Mouse (Mus musculus): ENCODE measurements around the gene Cacna1h. TPM values are rescaled to one million over a fixed set of nuclear protein-coding genes. Genes with fewer than 3 reads are reported as not detected.

Cacna1h gene
- polyA plus RNA-seq (2014; fragmentation: Nextera tagmentation; extraction: Ambion mirVana) = 5.5 TPM in 2 replicates

GRCm38 (mm10) chr17:25433617-25434606 lies at the start of gene Cacna1h:
Gene Cacna1h (minus strand): TSS chr17:25433783.
- Histone ChIP-seq H3K27me3 (ENCODE audit: control insufficient read depth, insufficient read depth, low read length) (peaks cover 15% of the 10 kb centered on the region), H3K36me3 (ENCODE audit: control insufficient read depth, insufficient read depth, low read length) (no peaks in the 10 kb centered on the region), H3K27ac (replicated peaks; ENCODE audit: low read depth, low read length) (peak within 1 kb of the TSS; percentile 87), H3K4me3 (ENCODE audit: low read depth, low read length) (peak within 1 kb of the TSS; percentile 80), H3K4me1 (ENCODE audit: control insufficient read depth, insufficient read depth, low read length) (peaks cover 32% of the 10 kb centered on the region), H3K9me3 (ENCODE audit: control insufficient read depth, low read length) (no peaks in the 10 kb centered on the region), H3K4me2 (ENCODE audit: low read depth, severe bottlenecking) (peak within 1 kb of the TSS; percentile 97), H3K9ac (ENCODE audit: low read length) (peak within 1 kb of the TSS; percentile 77)
- ATAC-seq (ENCODE audit: insufficient number of reproducible peaks, low FRiP score, low TSS enrichment, low read depth) = peak; percentile 91
- peak; percentile 93 for DNase-seq (ENCODE audit: low spot score)
- under 1% methylated on average over 87 of the region's 103 CpGs for WGBS

GRCm38 (mm10) chr17:25482092-25482491 lies 48.5 kb upstream of the Cacna1h start:
- 0 out of 2 replicates have a peak, but pooled peaks cover 3% of the 10 kb centered on the region for H3K27me3 ChIP-seq (ENCODE audit: control insufficient read depth, insufficient read depth, low read length)
- no peak overlapping the region for H3K27ac ChIP-seq (replicated peaks; ENCODE audit: low read depth, low read length)
- no peak overlapping the region for H3K4me2 ChIP-seq (ENCODE audit: low read depth, severe bottlenecking)
- ATAC-seq (ENCODE audit: insufficient number of reproducible peaks, low FRiP score, low TSS enrichment, low read depth) = no peak
- H3K4me1 ChIP-seq (ENCODE audit: control insufficient read depth, insufficient read depth, low read length) = peaks cover 2% of the 10 kb centered on the region; the same call in 1 of the 2 replicates
- no peak for DNase-seq (ENCODE audit: low spot score)
- no peak overlapping the region for H3K4me3 ChIP-seq (ENCODE audit: low read depth, low read length)
- H3K9ac ChIP-seq (ENCODE audit: low read length) = no peak overlapping the region
- WGBS = 83% methylated on average over 6 of the region's 6 CpGs
- no peaks in the 10 kb centered on the region for H3K9me3 ChIP-seq (ENCODE audit: control insufficient read depth, low read length)
- H3K36me3 ChIP-seq (ENCODE audit: control insufficient read depth, insufficient read depth, low read length) = no peaks in the 10 kb centered on the region

GRCm38 (mm10) chr17:25480820-25481219 lies 47.2 kb upstream of the Cacna1h start:
- no peak overlapping the region for H3K4me3 ChIP-seq (ENCODE audit: low read depth, low read length)
- no peaks in the 10 kb centered on the region for H3K9me3 ChIP-seq (ENCODE audit: control insufficient read depth, low read length)
- H3K27me3 ChIP-seq (ENCODE audit: control insufficient read depth, insufficient read depth, low read length) = 0 out of 2 replicates have a peak, but pooled peaks cover 3% of the 10 kb centered on the region
- DNase-seq (ENCODE audit: low spot score) (no peak), ATAC-seq (ENCODE audit: insufficient number of reproducible peaks, low FRiP score, low TSS enrichment, low read depth) (no peak)
- no peak overlapping the region for H3K9ac ChIP-seq (ENCODE audit: low read length)
- no peak overlapping the region for H3K4me2 ChIP-seq (ENCODE audit: low read depth, severe bottlenecking)
- H3K4me1 ChIP-seq (ENCODE audit: control insufficient read depth, insufficient read depth, low read length) = peaks cover 2% of the 10 kb centered on the region; the same call in 1 of the 2 replicates
- no peaks in the 10 kb centered on the region for H3K36me3 ChIP-seq (ENCODE audit: control insufficient read depth, insufficient read depth, low read length)
- no peak overlapping the region for H3K27ac ChIP-seq (replicated peaks; ENCODE audit: low read depth, low read length)
- 52% methylated on average over 4 of the region's 4 CpGs for WGBS

GRCm38 (mm10) chr17:25480152-25480551 lies 46.6 kb upstream of the Cacna1h start:
- Histone ChIP-seq H3K9me3 (ENCODE audit: control insufficient read depth, low read length) (no peaks in the 10 kb centered on the region), H3K4me2 (ENCODE audit: low read depth, severe bottlenecking) (no peak overlapping the region), H3K27ac (replicated peaks; ENCODE audit: low read depth, low read length) (no peak overlapping the region), H3K4me1 (ENCODE audit: control insufficient read depth, insufficient read depth, low read length) (peaks cover 2% of the 10 kb centered on the region; the same call in 1 of the 2 replicates), H3K9ac (ENCODE audit: low read length) (no peak overlapping the region), H3K36me3 (ENCODE audit: control insufficient read depth, insufficient read depth, low read length) (no peaks in the 10 kb centered on the region), H3K4me3 (ENCODE audit: low read depth, low read length) (no peak overlapping the region), H3K27me3 (ENCODE audit: control insufficient read depth, insufficient read depth, low read length) (0 out of 2 replicates have a peak, but pooled peaks cover 3% of the 10 kb centered on the region)
- ATAC-seq (ENCODE audit: insufficient number of reproducible peaks, low FRiP score, low TSS enrichment, low read depth) (no peak), DNase-seq (ENCODE audit: low spot score) (no peak)
- 56% methylated on average over 8 of the region's 8 CpGs for WGBS

- Histone ChIP-seq H3K9me3 (ENCODE audit: control insufficient read depth, low read length) (no peaks in the 10 kb centered on the region), H3K27ac (replicated peaks; ENCODE audit: low read depth, low read length) (no peak overlapping the region), H3K4me2 (ENCODE audit: low read depth, severe bottlenecking) (no peak overlapping the region), H3K4me3 (ENCODE audit: low read depth, low read length) (no peak overlapping the region), H3K36me3 (ENCODE audit: control insufficient read depth, insufficient read depth, low read length) (no peaks in the 10 kb centered on the region), H3K4me1 (ENCODE audit: control insufficient read depth, insufficient read depth, low read length) (no peaks in the 10 kb centered on the region), H3K27me3 (ENCODE audit: control insufficient read depth, insufficient read depth, low read length) (peaks cover 16% of the 10 kb centered on the region), H3K9ac (ENCODE audit: low read length) (no peak overlapping the region)
- no peak for ATAC-seq (ENCODE audit: insufficient number of reproducible peaks, low FRiP score, low TSS enrichment, low read depth)
- WGBS = 47% methylated on average over 19 of the region's 19 CpGs
- peak; percentile 71 for DNase-seq (ENCODE audit: low spot score)
These were observed 42.6 kb upstream of the Cacna1h start for GRCm38 (mm10) chr17:25475946-25476744.

GRCm38 (mm10) chr17:25474330-25475077 lies 40.9 kb upstream of the Cacna1h start:
- DNase-seq (ENCODE audit: low spot score) (peak; percentile 85), ATAC-seq (ENCODE audit: insufficient number of reproducible peaks, low FRiP score, low TSS enrichment, low read depth) (peak; percentile 38; the same call in 1 of the 2 replicates)
- peak overlapping the region; percentile 62 for H3K4me2 ChIP-seq (ENCODE audit: low read depth, severe bottlenecking)
- H3K9me3 ChIP-seq (ENCODE audit: control insufficient read depth, low read length) = no peaks in the 10 kb centered on the region
- H3K27me3 ChIP-seq (ENCODE audit: control insufficient read depth, insufficient read depth, low read length) = peaks cover 17% of the 10 kb centered on the region
- no peak overlapping the region for H3K27ac ChIP-seq (replicated peaks; ENCODE audit: low read depth, low read length)
- WGBS = 2% methylated on average over 38 of the region's 38 CpGs
- no peaks in the 10 kb centered on the region for H3K36me3 ChIP-seq (ENCODE audit: control insufficient read depth, insufficient read depth, low read length)
- no peak overlapping the region for H3K9ac ChIP-seq (ENCODE audit: low read length)
- peak overlapping the region; percentile 26 for H3K4me3 ChIP-seq (ENCODE audit: low read depth, low read length)
- H3K4me1 ChIP-seq (ENCODE audit: control insufficient read depth, insufficient read depth, low read length) = no peaks in the 10 kb centered on the region

- no peak for DNase-seq (ENCODE audit: low spot score)
- H3K4me2 ChIP-seq (ENCODE audit: low read depth, severe bottlenecking) = no peak overlapping the region
- no peak overlapping the region for H3K9ac ChIP-seq (ENCODE audit: low read length)
- H3K36me3 ChIP-seq (ENCODE audit: control insufficient read depth, insufficient read depth, low read length) = no peaks in the 10 kb centered on the region
- no peaks in the 10 kb centered on the region for H3K4me1 ChIP-seq (ENCODE audit: control insufficient read depth, insufficient read depth, low read length)
- WGBS = 52% methylated on average over 14 of the region's 14 CpGs
- ATAC-seq (ENCODE audit: insufficient number of reproducible peaks, low FRiP score, low TSS enrichment, low read depth) = no peak
- H3K27me3 ChIP-seq (ENCODE audit: control insufficient read depth, insufficient read depth, low read length) = peaks cover 17% of the 10 kb centered on the region
- H3K4me3 ChIP-seq (ENCODE audit: low read depth, low read length) = no peak overlapping the region
- H3K27ac ChIP-seq (replicated peaks; ENCODE audit: low read depth, low read length) = no peak overlapping the region
- no peaks in the 10 kb centered on the region for H3K9me3 ChIP-seq (ENCODE audit: control insufficient read depth, low read length)
These were observed 38.5 kb upstream of the Cacna1h start for GRCm38 (mm10) chr17:25472044-25472443.

Measured in limb, embryonic 11.5 days (tissue).